Mouse (Mus musculus) kidney, postnatal 0 days (tissue): ENCODE measurements at regions not wholly inside any gene's neighbourhood (a gene's known extent, or its start where the extent isn't known, plus 50 kb on each side); places are given as distances from the start of the nearest gene placed in this dataset.

ENCODE experiments used
- ATAC-seq: fragments of 200-750 bp; cut with Nextera tagmentation; replicated peaks from 2 replicates; pipeline ENCODE4 v1.8.0; 2017; ENCODE audit warnings: low read depth, moderate number of reproducible peaks, moderate TSS enrichment, moderate library complexity; ENCODE audit not compliant: low FRiP score
- DNase-seq: peaks from one replicate; pipeline ENCODE4 v3.0.0-alpha.2; 2016; ENCODE audit warnings: low spot score
- H3K27ac ChIP-seq: fragments of 300-500 bp; sonication (generic); 2 replicates; pipeline ENCODE4 v1.5.1; 2014; ENCODE audit warnings: mild to moderate bottlenecking
- H3K27me3 ChIP-seq: fragments of 300-500 bp; sonication (generic); 2 replicates; pipeline ENCODE4 v1.6.1; 2014; ENCODE audit warnings: low read length, mixed read lengths; ENCODE audit not compliant: insufficient read depth
- H3K36me3 ChIP-seq: fragments of 300-500 bp; sonication (generic); 2 replicates; pipeline ENCODE4 v1.6.1; 2014; ENCODE audit warnings: low read length, mixed read lengths; ENCODE audit not compliant: insufficient read depth
- H3K4me1 ChIP-seq: fragments of 300-500 bp; sonication (generic); replicated peaks from 2 replicates; pipeline ENCODE4 v1.6.1; 2014; ENCODE audit warnings: antibody characterized with exemption, low read length, mixed read lengths; ENCODE audit not compliant: insufficient read depth
- H3K4me2 ChIP-seq: fragments of 300-500 bp; sonication (generic); 2 replicates; pipeline ENCODE4 v1.6.1; 2014; ENCODE audit warnings: mild to moderate bottlenecking, low read length, moderate library complexity, mixed read lengths
- H3K4me3 ChIP-seq: fragments of 300-500 bp; sonication (generic); replicated peaks from 2 replicates; pipeline ENCODE4 v1.5.1; 2014; ENCODE audit warnings: low read depth, low read length
- H3K9ac ChIP-seq: fragments of 300-500 bp; sonication (generic); 2 replicates; pipeline ENCODE4 v1.6.1; 2014; ENCODE audit warnings: low read depth, low read length
- H3K9me3 ChIP-seq: fragments of 300-500 bp; sonication (generic); replicated peaks from 2 replicates; pipeline ENCODE4 v1.6.1; 2016; ENCODE audit warnings: low read length, inconsistent platforms, mixed read lengths
- CTCF ChIP-seq: IDR thresholded peaks from 2 replicates; pipeline ENCODE4 v1.5.1; 2016; ENCODE audit warnings: antibody characterized with exemption, low read depth, mild to moderate bottlenecking, moderate library complexity
- WGBS: fragments of 180-500 bp; shearing (Covaris S2); extraction: QIAGEN DNeasy Blood & Tissue Kit; methylation state at CpG from one replicate; pipeline ENCODE4 v1.1.7; 2014; 5-methylcytosine and 5-hydroxymethylcytosine counted together

DNA sequence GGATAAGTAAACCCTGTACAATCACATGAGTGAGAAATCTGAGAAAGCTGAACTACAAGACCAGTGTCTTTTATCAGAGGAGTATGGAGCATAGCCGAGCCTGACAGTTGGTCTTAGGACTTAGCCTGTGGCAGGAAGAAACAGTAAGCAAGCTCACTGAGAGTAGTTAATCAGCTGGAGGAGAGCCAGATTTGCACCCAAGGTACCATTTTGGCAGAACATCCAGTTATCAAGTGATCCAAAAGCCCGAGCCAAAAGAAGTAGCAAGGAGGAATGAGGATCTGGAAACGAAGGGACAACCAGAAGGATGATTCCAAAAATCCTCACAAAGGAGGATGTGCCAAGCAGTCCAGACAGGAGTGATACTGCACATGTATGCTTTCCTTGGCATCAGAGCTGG, 248.0 kb downstream of the Rdh14 start:
- Histone ChIP-seq H3K4me2 (no peak overlapping the region), H3K36me3 (no peaks in the 10 kb centered on the region), H3K4me3 (no peak overlapping the region), H3K9me3 (no peaks in the 10 kb centered on the region), H3K4me1 (no peaks in the 10 kb centered on the region), H3K27ac (no peak overlapping the region), H3K27me3 (no peaks in the 10 kb centered on the region), H3K9ac (no peak overlapping the region)
- no peak for TF ChIP-seq CTCF
- 77% methylated on average over 3 of the region's 3 CpGs for WGBS
- DNase-seq (no peak), ATAC-seq (no peak)

DNA sequence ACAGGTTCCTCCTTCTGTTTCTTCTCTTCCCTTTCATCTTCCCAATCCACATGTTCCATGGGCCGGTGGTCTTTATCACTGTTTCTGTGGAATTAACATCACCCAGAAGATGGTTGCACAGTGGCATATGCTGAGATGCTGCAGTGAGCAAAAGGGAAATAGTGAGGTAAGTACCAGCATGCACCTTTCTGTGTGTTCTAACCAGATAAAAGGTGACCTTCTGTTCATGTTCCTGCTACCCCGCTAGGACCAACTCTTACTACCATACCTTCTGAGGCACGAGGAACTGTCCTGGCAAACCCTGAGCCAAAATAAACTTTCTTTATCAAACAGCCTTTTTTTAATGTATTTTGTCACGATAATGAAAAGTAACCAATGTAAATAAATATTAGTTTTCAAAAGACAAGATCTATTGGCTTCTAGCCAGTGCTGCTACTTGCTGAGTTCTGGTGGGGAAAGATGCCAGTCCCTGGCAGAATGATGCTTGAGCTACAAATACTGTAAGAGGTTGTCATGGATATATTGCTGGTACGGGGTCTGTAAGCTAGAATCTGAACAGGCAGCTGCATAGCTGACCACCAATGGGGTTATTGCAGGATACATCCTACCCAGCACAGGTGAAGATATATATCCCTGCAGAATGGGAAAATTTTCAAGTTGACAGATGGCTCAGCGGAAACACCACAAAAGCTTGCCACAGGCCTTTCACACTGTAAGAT, 264.1 kb downstream of the Rdh14 start:
- no peak for DNase-seq
- H3K4me2 ChIP-seq = no peak overlapping the region
- H3K27ac ChIP-seq = no peak overlapping the region
- WGBS = 79% methylated on average over 6 of the region's 6 CpGs
- TF ChIP-seq CTCF = no peak
- no peaks in the 10 kb centered on the region for H3K27me3 ChIP-seq
- no peak for ATAC-seq
- H3K9ac ChIP-seq = no peak overlapping the region
- no peaks in the 10 kb centered on the region for H3K9me3 ChIP-seq
- H3K36me3 ChIP-seq = no peaks in the 10 kb centered on the region
- H3K4me1 ChIP-seq = no peaks in the 10 kb centered on the region
- no peak overlapping the region for H3K4me3 ChIP-seq

DNA sequence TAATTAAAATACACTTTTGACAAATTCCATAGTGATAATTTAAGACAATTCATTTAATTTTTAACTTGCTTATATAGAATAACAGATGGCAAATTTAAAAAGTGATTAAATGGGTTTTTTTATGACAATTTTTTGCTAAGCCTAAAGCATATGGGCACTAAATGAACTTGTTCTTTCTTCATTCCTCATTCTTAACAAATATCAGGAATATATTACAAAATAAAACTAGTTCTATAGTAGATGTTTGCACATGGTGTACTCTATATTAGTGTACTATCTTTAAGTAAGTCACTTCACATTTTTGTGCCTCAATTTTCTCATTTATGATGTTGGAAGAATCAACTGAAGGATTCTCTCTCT, 264.6 kb downstream of the Rdh14 start:
- H3K9me3 ChIP-seq = no peaks in the 10 kb centered on the region
- H3K4me1 ChIP-seq = no peaks in the 10 kb centered on the region
- H3K9ac ChIP-seq = no peak overlapping the region
- ATAC-seq = no peak
- no peak overlapping the region for H3K4me2 ChIP-seq
- H3K4me3 ChIP-seq = no peak overlapping the region
- no peak for DNase-seq
- no peak for TF ChIP-seq CTCF
- H3K36me3 ChIP-seq = no peaks in the 10 kb centered on the region
- H3K27ac ChIP-seq = no peak overlapping the region
- no peaks in the 10 kb centered on the region for H3K27me3 ChIP-seq

DNA sequence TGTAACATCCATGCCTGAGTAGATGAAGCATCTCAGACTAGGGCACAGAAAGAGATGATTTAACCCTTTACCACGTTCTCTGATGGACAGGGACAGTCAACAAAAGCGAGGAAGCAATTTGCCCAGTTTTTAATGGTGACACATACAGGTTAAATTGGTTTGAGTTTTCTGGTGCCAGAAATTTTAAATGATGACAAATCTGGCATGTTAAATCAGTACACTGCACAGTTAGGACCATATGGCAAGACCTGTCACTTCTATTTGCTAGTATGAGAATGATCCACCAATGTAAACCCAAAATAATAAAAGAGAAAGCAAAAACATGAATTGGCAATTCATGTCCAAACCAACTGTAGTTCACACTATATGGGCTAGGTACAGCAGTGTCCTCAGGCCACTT, 268.3 kb downstream of the Rdh14 start:
- no peaks in the 10 kb centered on the region for H3K36me3 ChIP-seq
- 81% methylated on average over 2 of the region's 2 CpGs for WGBS
- no peak overlapping the region for H3K27ac ChIP-seq
- no peak for ATAC-seq
- H3K4me3 ChIP-seq = no peak overlapping the region
- H3K9ac ChIP-seq = no peak overlapping the region
- H3K27me3 ChIP-seq = no peaks in the 10 kb centered on the region
- TF ChIP-seq CTCF = no peak
- H3K4me1 ChIP-seq = no peaks in the 10 kb centered on the region
- no peak overlapping the region for H3K4me2 ChIP-seq
- no peak for DNase-seq
- no peaks in the 10 kb centered on the region for H3K9me3 ChIP-seq

DNA sequence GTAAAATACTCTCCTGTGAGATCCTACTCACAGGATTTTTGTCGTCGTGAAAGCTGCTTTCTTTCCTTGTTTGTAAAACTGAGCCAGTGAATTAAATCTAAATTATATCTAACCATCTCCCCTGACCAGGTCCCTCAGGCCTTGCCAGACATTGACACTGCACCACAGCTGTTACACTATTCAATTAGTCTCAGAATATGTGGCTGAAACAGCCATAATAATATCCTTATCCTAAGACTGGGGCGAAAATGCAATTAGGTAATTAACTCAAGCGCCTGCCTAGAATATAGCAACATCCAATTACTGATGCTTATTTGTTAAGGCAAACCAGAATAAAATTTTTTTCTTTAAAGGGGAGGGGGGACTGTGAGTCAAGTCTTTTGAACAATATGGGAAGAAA, 296.2 kb downstream of the Rdh14 start:
- WGBS = 84% methylated on average over 4 of the region's 4 CpGs

More for the DNA sequence above, 296.2 kb downstream of the Rdh14 start:
- Histone ChIP-seq H3K9ac (no peak overlapping the region), H3K36me3 (no peaks in the 10 kb centered on the region), H3K4me3 (no peak overlapping the region), H3K9me3 (no peaks in the 10 kb centered on the region), H3K4me1 (no peaks in the 10 kb centered on the region), H3K27me3 (no peaks in the 10 kb centered on the region), H3K4me2 (no peak overlapping the region), H3K27ac (no peak overlapping the region)
- no peak for ATAC-seq
- no peak for TF ChIP-seq CTCF
- no peak for DNase-seq
